Mouse (Mus musculus) forebrain, embryonic 14.5 days (tissue): ENCODE results near the gene Epyc. TPM values are rescaled to one million over a fixed set of nuclear protein-coding genes. Genes with fewer than 3 reads are reported as not detected.

Experiments
- ATAC-seq: fragments of 200-750 bp; cut with Nextera tagmentation; 2 replicates; pipeline ENCODE4 v1.8.0; 2017; ENCODE audit warnings: mild to moderate bottlenecking, moderate library complexity
- DNase-seq: peaks from one replicate; pipeline ENCODE4 v3.0.0-alpha.2; 2015; ENCODE audit warnings: low spot score
- H3K27ac ChIP-seq: fragments of 300-500 bp; sonication (generic); 2 replicates; pipeline ENCODE4 v1.5.1; 2014; ENCODE audit warnings: low read depth, mild to moderate bottlenecking, control low read depth, low read length, moderate library complexity
- H3K27me3 ChIP-seq: fragments of 300-500 bp; sonication (generic); replicated peaks from 2 replicates; pipeline ENCODE4 v1.6.1; 2014; ENCODE audit warnings: low read length, control low read depth, mixed read lengths; ENCODE audit not compliant: control insufficient read depth, insufficient read depth
- H3K36me3 ChIP-seq: fragments of 300-500 bp; sonication (generic); 2 replicates; pipeline ENCODE4 v1.6.1; 2014; ENCODE audit warnings: low read length, control low read depth; ENCODE audit not compliant: control insufficient read depth, insufficient read depth
- H3K4me1 ChIP-seq: fragments of 300-500 bp; sonication (generic); 2 replicates; pipeline ENCODE4 v1.6.1; 2014; ENCODE audit warnings: antibody characterized with exemption, low read length, control low read depth; ENCODE audit not compliant: control insufficient read depth, insufficient read depth
- H3K4me2 ChIP-seq: fragments of 300-500 bp; sonication (generic); 2 replicates; pipeline ENCODE4 v1.6.1; 2014; ENCODE audit warnings: mild to moderate bottlenecking, control low read depth, low read length
- H3K4me3 ChIP-seq: fragments of 300-500 bp; sonication (generic); 2 replicates; pipeline ENCODE4 v1.5.1; 2014; ENCODE audit warnings: low read depth, low read length, control low read depth
- H3K9ac ChIP-seq: fragments of 300-500 bp; sonication (generic); 2 replicates; pipeline ENCODE4 v1.6.1; 2014; ENCODE audit warnings: mild to moderate bottlenecking, low read length, control low read depth, moderate library complexity
- H3K9me3 ChIP-seq: fragments of 300-500 bp; sonication (generic); replicated peaks from 2 replicates; pipeline ENCODE4 v1.6.1; 2016; ENCODE audit warnings: low read length, control low read depth, mixed read lengths; ENCODE audit not compliant: control insufficient read depth
- WGBS: fragments of 180-500 bp; shearing (Covaris S2); extraction: QIAGEN DNeasy Blood & Tissue Kit; methylation state at CpG from one replicate; pipeline ENCODE4 v1.1.7; 2014; 5-methylcytosine and 5-hydroxymethylcytosine counted together
- polyA plus RNA-seq: library from polyadenylated mRNA; unstranded; fragments of >200 nt; fragmentation: Nextera tagmentation; extraction: Ambion mirVana; gene quantifications from 2 replicates; pipeline ENCODE4 v1.2.1, GENCODE M21; 2014

Epyc gene
- polyA plus RNA-seq, 1 experiment from 2014 or later = 1.0 TPM

DNA sequence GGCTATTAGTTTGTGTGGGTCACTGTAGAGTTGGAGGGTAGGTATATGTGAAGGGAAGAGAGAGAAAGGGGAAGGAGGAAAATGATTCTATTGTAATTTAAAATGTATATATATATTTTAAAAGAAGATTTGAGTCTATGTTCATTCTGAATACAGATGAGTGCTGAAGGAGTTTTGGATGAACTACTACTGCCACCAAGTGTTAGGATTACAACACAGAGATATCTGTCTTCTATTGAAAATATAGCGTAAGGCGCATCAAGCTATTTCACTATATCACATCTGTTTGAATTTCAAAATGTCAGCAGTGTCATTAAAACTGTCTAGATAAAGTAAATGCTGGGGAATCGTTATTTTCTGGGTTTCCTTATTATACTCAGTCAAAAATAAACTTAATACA is 45.6 kb downstream of the Epyc start:
- 85% methylated on average over 3 of the region's 3 CpGs for WGBS
- Histone ChIP-seq H3K4me1 (no peaks in the 10 kb centered on the region), H3K4me3 (no peak overlapping the region), H3K27me3 (no peaks in the 10 kb centered on the region), H3K9me3 (no peaks in the 10 kb centered on the region), H3K4me2 (no peak overlapping the region), H3K27ac (no peak overlapping the region), H3K36me3 (no peaks in the 10 kb centered on the region), H3K9ac (no peak overlapping the region)
- ATAC-seq = peak; percentile 57; the same call in 1 of the 2 replicates
- DNase-seq = peak; percentile 74

- Histone ChIP-seq H3K36me3 (no peaks in the 10 kb centered on the region), H3K27ac (no peak within 1 kb of the TSS), H3K9me3 (no peaks in the 10 kb centered on the region), H3K4me1 (no peaks in the 10 kb centered on the region), H3K4me2 (no peak within 1 kb of the TSS), H3K9ac (no peak within 1 kb of the TSS), H3K4me3 (no peak within 1 kb of the TSS), H3K27me3 (no peaks in the 10 kb centered on the region)
- ATAC-seq (no peak), DNase-seq (no peak)
- WGBS = 87% methylated on average over 19 of the region's 20 CpGs
Measured at GRCm38 (mm10) chr10:97692913-97693312, 49.0 kb downstream of the Epyc start, which contains the start of gene Ccer1. Gene Ccer1 (plus strand): TSS chr10:97693059.

- H3K4me2 ChIP-seq = no peak overlapping the region
- H3K4me1 ChIP-seq = no peaks in the 10 kb centered on the region
- no peaks in the 10 kb centered on the region for H3K9me3 ChIP-seq
- DNase-seq (no peak), ATAC-seq (no peak)
- no peaks in the 10 kb centered on the region for H3K36me3 ChIP-seq
- 93% methylated on average over 36 of the region's 37 CpGs for WGBS
- H3K4me3 ChIP-seq = no peak overlapping the region
- no peak overlapping the region for H3K27ac ChIP-seq
- no peak overlapping the region for H3K9ac ChIP-seq
- H3K27me3 ChIP-seq = no peaks in the 10 kb centered on the region
Measured at GRCm38 (mm10) chr10:97693398-97694135, 49.7 kb downstream of the Epyc start.

DNA sequence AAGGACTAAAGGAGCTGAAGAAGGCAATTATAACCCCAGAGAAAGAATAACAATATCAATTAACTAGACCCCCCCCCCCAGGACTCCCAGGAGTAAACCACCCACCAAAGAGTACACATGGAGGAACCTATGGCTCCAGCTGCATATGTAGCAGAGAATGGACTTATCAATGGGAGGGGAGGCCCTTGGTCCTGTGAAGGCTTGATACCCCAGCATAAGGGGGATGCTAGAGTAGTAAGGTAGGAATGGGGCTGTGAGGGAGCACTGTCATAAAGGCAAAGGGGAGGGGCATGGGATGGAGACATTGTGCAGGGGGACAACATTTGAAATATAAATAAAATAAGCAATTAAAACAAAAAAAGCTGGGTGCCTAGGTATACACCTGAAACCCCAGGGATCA is 58.5 kb downstream of the Epyc start:
- ATAC-seq (no peak), DNase-seq (no peak)
- no peak overlapping the region for H3K4me3 ChIP-seq
- H3K9me3 ChIP-seq = no peaks in the 10 kb centered on the region
- no peak overlapping the region for H3K4me2 ChIP-seq
- no peaks in the 10 kb centered on the region for H3K36me3 ChIP-seq
- H3K9ac ChIP-seq = no peak overlapping the region
- H3K27me3 ChIP-seq = no peaks in the 10 kb centered on the region
- H3K27ac ChIP-seq = no peak overlapping the region
- H3K4me1 ChIP-seq = no peaks in the 10 kb centered on the region

DNA sequence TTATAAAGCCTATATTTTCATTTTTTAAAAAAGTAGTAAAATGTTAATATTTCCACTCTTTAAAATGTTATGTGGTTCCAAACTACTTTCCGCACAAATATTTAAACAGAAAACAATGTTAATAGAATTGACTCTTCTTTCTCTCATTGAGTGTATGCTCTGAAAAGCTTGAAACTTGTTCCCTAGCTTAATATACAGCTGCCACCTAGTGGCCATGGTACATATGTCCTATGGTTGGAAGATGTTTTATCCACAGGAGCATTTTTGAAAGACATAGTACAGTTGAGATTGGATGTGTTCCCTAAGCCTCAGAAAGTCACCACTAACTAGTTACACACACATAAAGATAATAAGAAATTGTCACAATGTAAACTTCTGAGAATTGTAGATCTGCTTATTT is 60.7 kb downstream of the Epyc start:
- 46% methylated on average over 1 of the region's 1 CpGs for WGBS
- H3K4me3 ChIP-seq = no peak overlapping the region
- H3K9ac ChIP-seq = no peak overlapping the region
- no peak overlapping the region for H3K4me2 ChIP-seq
- no peaks in the 10 kb centered on the region for H3K36me3 ChIP-seq
- no peaks in the 10 kb centered on the region for H3K4me1 ChIP-seq
- 0 out of 2 replicates have a peak, but pooled peaks have one; percentile 32 for ATAC-seq
- no peaks in the 10 kb centered on the region for H3K9me3 ChIP-seq
- peak; percentile 87 for DNase-seq
- no peaks in the 10 kb centered on the region for H3K27me3 ChIP-seq
- H3K27ac ChIP-seq = no peak overlapping the region

DNA sequence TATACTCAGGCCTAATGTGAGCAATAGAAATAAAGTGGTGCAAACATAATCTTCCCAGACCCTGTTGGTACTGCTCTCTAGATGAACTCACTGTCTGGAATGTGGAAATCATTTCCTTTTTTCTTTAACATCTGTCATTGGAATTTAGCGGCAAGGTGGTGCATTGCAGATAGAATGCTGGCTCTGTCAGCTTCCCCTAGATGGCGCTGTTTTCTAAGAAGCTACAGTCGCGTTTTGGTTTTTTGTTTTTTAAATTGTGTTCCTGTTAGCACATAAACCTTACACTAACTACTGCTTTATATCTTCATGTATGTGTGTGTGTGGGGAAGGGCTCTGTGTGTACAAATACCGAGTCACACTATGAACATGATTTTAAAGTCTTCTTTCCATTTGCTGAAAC is 68.8 kb downstream of the Epyc start:
- H3K9me3 ChIP-seq = no peaks in the 10 kb centered on the region
- no peaks in the 10 kb centered on the region for H3K36me3 ChIP-seq
- DNase-seq (peak; percentile 89), ATAC-seq (peak; percentile 64)
- H3K27me3 ChIP-seq = no peaks in the 10 kb centered on the region
- H3K9ac ChIP-seq = no peak overlapping the region
- H3K4me3 ChIP-seq = no peak overlapping the region
- WGBS = 5% methylated on average over 5 of the region's 5 CpGs
- no peak overlapping the region for H3K4me2 ChIP-seq
- H3K27ac ChIP-seq = no peak overlapping the region
- no peaks in the 10 kb centered on the region for H3K4me1 ChIP-seq

DNA sequence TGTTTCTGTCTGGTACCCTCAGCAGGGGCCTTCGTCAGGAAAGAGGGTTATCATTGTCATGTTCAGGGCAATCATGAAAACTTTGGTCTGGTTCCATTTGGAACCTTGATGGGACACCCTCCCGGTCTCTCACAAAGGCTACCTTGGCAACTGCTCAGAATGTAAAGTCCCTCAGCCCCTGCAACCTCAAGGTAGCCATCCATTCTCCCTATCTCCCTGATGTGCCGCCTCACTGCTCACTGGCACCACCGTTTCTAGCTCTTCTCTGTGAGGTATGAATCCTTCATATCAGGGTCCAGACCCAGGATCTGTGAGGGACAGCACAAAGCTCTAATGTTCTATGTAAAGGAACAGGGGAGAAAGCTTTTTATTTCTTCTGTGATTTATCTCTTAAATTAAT is 70.7 kb downstream of the Epyc start:
- no peak for ATAC-seq
- Histone ChIP-seq H3K9ac (no peak overlapping the region), H3K4me2 (no peak overlapping the region), H3K27me3 (no peaks in the 10 kb centered on the region), H3K27ac (no peak overlapping the region), H3K9me3 (no peaks in the 10 kb centered on the region), H3K36me3 (no peaks in the 10 kb centered on the region), H3K4me1 (no peaks in the 10 kb centered on the region), H3K4me3 (no peak overlapping the region)
- 50% methylated on average over 4 of the region's 4 CpGs for WGBS
- DNase-seq = no peak

GRCm38 (mm10) chr10:97715289-97715906 is 71.5 kb downstream of the Epyc start:
- Histone ChIP-seq H3K9ac (no peak overlapping the region), H3K27ac (no peak overlapping the region), H3K4me2 (no peak overlapping the region), H3K4me3 (no peak overlapping the region), H3K36me3 (no peaks in the 10 kb centered on the region), H3K9me3 (no peaks in the 10 kb centered on the region), H3K27me3 (no peaks in the 10 kb centered on the region), H3K4me1 (no peaks in the 10 kb centered on the region)
- ATAC-seq = peak; percentile 62; the same call in 1 of the 2 replicates
- peak; percentile 68 for DNase-seq
- 66% methylated on average over 3 of the region's 3 CpGs for WGBS

DNA sequence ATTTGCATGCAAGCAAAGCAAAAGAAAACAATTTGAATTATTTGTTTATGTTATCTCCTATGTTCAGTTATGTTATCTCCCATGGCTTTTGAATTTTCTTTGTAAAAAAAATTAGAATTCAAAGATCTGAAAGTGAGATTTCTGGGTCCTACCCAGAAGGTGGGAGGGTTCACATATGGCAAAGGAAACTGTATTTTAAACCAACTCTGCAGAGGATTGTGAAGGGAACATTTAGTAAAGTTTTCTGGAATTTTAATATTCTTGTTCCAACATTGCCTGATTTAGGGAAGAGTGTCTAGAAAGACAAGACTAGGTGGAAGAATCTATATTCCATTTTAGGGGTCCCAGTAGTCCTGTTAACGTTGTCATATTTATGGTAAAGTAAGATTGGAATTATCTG is 73.4 kb downstream of the Epyc start:
- no peak overlapping the region for H3K4me3 ChIP-seq

More for the DNA sequence above, 73.4 kb downstream of the Epyc start:
- H3K27me3 ChIP-seq = no peaks in the 10 kb centered on the region
- H3K9ac ChIP-seq = no peak overlapping the region
- no peaks in the 10 kb centered on the region for H3K4me1 ChIP-seq
- H3K27ac ChIP-seq = no peak overlapping the region
- no peaks in the 10 kb centered on the region for H3K9me3 ChIP-seq
- no peak for DNase-seq
- no peaks in the 10 kb centered on the region for H3K36me3 ChIP-seq
- 79% methylated on average over 1 of the region's 1 CpGs for WGBS
- H3K4me2 ChIP-seq = no peak overlapping the region
- ATAC-seq = no peak
